Mouse (Mus musculus): ENCODE measurements around the gene Adamts18. TPM values are rescaled to one million over a fixed set of nuclear protein-coding genes. Genes with fewer than 3 reads are reported as not detected.

Adamts18 gene
- total RNA-seq, 1 experiment, result not detected

- TF ChIP-seq ZNF384 (IDR thresholded peaks at IDR 0.05; ENCODE audit: low read depth, low read length), result no peak
- no peak for TF ChIP-seq MAFK (IDR thresholded peaks at IDR 0.05; ENCODE audit: insufficient read depth, low read depth, low read length)
- TF ChIP-seq HCFC1 (IDR thresholded peaks at IDR 0.05; ENCODE audit: borderline replicate concordance, insufficient read depth, low read length), result no peak
- TF ChIP-seq ZC3H11A (IDR thresholded peaks at IDR 0.05; ENCODE audit: borderline replicate concordance, low read depth, low read length), result no peak
- TF ChIP-seq CHD2 (IDR thresholded peaks at IDR 0.05; ENCODE audit: low read depth, low read length), result no peak
- in situ Hi-C loops (cut with MboI; ENCODE audit: low sequenced_read_pairs in 2 of 2, unreplicated experiment in 2 of 2), result no loop called here
- Histone ChIP-seq H3K36me3 (ENCODE audit: control insufficient read depth, insufficient read depth, low read length, poor library complexity, severe bottlenecking) (no peaks in the 10 kb centered on the region), H3K9me3 (ENCODE audit: control insufficient read depth, insufficient read depth, low read depth, low read length) (no peaks in the 10 kb centered on the region), H3K4me3 (ENCODE audit: insufficient read depth in 1 of 2, low read depth in 1 of 2, low read length in 2 of 2, poor library complexity in 1 of 2, severe bottlenecking in 1 of 2) (no peak overlapping the region), H3K9ac (ENCODE audit: insufficient read depth, low read depth, low read length, poor library complexity, severe bottlenecking) (no peak overlapping the region), H3K4me1 (ENCODE audit: control insufficient read depth in 2 of 2, insufficient read depth in 2 of 2, low read length in 2 of 2, poor library complexity in 1 of 2) (no peaks in the 10 kb centered on the region), H3K27ac (ENCODE audit: insufficient read depth, low read depth, low read length, poor library complexity, severe bottlenecking) (no peak overlapping the region)
- DNase-seq (ENCODE audit: low read depth, low spot score), result peak; percentile 30
Measured at GRCm38 (mm10) chr8:113783711-113784110, 64.8 kb downstream of the Adamts18 start.

- no peaks in the 10 kb centered on the region for H3K36me3 ChIP-seq (ENCODE audit: control insufficient read depth, insufficient read depth, low read length, poor library complexity, severe bottlenecking)
- no peak for DNase-seq (ENCODE audit: low read depth, low spot score)
- no peak overlapping the region for H3K4me3 ChIP-seq (ENCODE audit: insufficient read depth in 1 of 2, low read depth in 1 of 2, low read length in 2 of 2, poor library complexity in 1 of 2, severe bottlenecking in 1 of 2)
- no peak overlapping the region for H3K27ac ChIP-seq (ENCODE audit: insufficient read depth, low read depth, low read length, poor library complexity, severe bottlenecking)
- no peaks in the 10 kb centered on the region for H3K4me1 ChIP-seq (ENCODE audit: control insufficient read depth in 2 of 2, insufficient read depth in 2 of 2, low read length in 2 of 2, poor library complexity in 1 of 2)
- no peak overlapping the region for H3K9ac ChIP-seq (ENCODE audit: insufficient read depth, low read depth, low read length, poor library complexity, severe bottlenecking)
- no peaks in the 10 kb centered on the region for H3K9me3 ChIP-seq (ENCODE audit: control insufficient read depth, insufficient read depth, low read depth, low read length)
- in situ Hi-C loops (cut with MboI; ENCODE audit: low sequenced_read_pairs in 2 of 2, unreplicated experiment in 2 of 2), result no loop called here
- no peak for TF ChIP-seq HCFC1 (IDR thresholded peaks at IDR 0.05; ENCODE audit: borderline replicate concordance, insufficient read depth, low read length)
- no peak for TF ChIP-seq ZNF384 (IDR thresholded peaks at IDR 0.05; ENCODE audit: low read depth, low read length)
- TF ChIP-seq CHD2 (IDR thresholded peaks at IDR 0.05; ENCODE audit: low read depth, low read length), result no peak
- TF ChIP-seq MAFK (IDR thresholded peaks at IDR 0.05; ENCODE audit: insufficient read depth, low read depth, low read length), result no peak
- TF ChIP-seq ZC3H11A (IDR thresholded peaks at IDR 0.05; ENCODE audit: borderline replicate concordance, low read depth, low read length), result no peak
Measured at GRCm38 (mm10) chr8:113781554-113781953, 67.0 kb downstream of the Adamts18 start.

- no peaks in the 10 kb centered on the region for H3K9me3 ChIP-seq (ENCODE audit: control insufficient read depth, insufficient read depth, low read depth, low read length)
- no peak overlapping the region for H3K27ac ChIP-seq (ENCODE audit: insufficient read depth, low read depth, low read length, poor library complexity, severe bottlenecking)
- H3K9ac ChIP-seq (ENCODE audit: insufficient read depth, low read depth, low read length, poor library complexity, severe bottlenecking), result no peak overlapping the region
- H3K4me1 ChIP-seq (ENCODE audit: control insufficient read depth in 2 of 2, insufficient read depth in 2 of 2, low read length in 2 of 2, poor library complexity in 1 of 2), result no peaks in the 10 kb centered on the region
- H3K4me3 ChIP-seq (ENCODE audit: insufficient read depth in 1 of 2, low read depth in 1 of 2, low read length in 2 of 2, poor library complexity in 1 of 2, severe bottlenecking in 1 of 2), result no peak overlapping the region
- no peak for DNase-seq (ENCODE audit: low read depth, low spot score)
- no peak for TF ChIP-seq ZNF384 (IDR thresholded peaks at IDR 0.05; ENCODE audit: low read depth, low read length)
- TF ChIP-seq ZC3H11A (IDR thresholded peaks at IDR 0.05; ENCODE audit: borderline replicate concordance, low read depth, low read length), result no peak
- TF ChIP-seq HCFC1 (IDR thresholded peaks at IDR 0.05; ENCODE audit: borderline replicate concordance, insufficient read depth, low read length), result no peak
- TF ChIP-seq CHD2 (IDR thresholded peaks at IDR 0.05; ENCODE audit: low read depth, low read length), result no peak
- no peak for TF ChIP-seq MAFK (IDR thresholded peaks at IDR 0.05; ENCODE audit: insufficient read depth, low read depth, low read length)
- H3K36me3 ChIP-seq (ENCODE audit: control insufficient read depth, insufficient read depth, low read length, poor library complexity, severe bottlenecking), result no peaks in the 10 kb centered on the region
- in situ Hi-C loops (cut with MboI; ENCODE audit: low sequenced_read_pairs in 2 of 2, unreplicated experiment in 2 of 2), result no loop called here
Measured at GRCm38 (mm10) chr8:113775361-113775760, 73.2 kb downstream of the Adamts18 start.

GRCm38 (mm10) chr8:113768861-113769410 is 79.6 kb downstream of the Adamts18 start:
- in situ Hi-C loops (cut with MboI; ENCODE audit: low sequenced_read_pairs in 2 of 2, unreplicated experiment in 2 of 2), result no loop called here
- DNase-seq (ENCODE audit: low read depth, low spot score), result no peak
- TF ChIP-seq CHD2 (IDR thresholded peaks at IDR 0.05; ENCODE audit: low read depth, low read length) (no peak), MAFK (IDR thresholded peaks at IDR 0.05; ENCODE audit: insufficient read depth, low read depth, low read length) (no peak), ZC3H11A (IDR thresholded peaks at IDR 0.05; ENCODE audit: borderline replicate concordance, low read depth, low read length) (no peak), ZNF384 (IDR thresholded peaks at IDR 0.05; ENCODE audit: low read depth, low read length) (no peak), HCFC1 (IDR thresholded peaks at IDR 0.05; ENCODE audit: borderline replicate concordance, insufficient read depth, low read length) (no peak)
- Histone ChIP-seq H3K27ac (ENCODE audit: insufficient read depth, low read depth, low read length, poor library complexity, severe bottlenecking) (no peak overlapping the region), H3K4me3 (ENCODE audit: insufficient read depth in 1 of 2, low read depth in 1 of 2, low read length in 2 of 2, poor library complexity in 1 of 2, severe bottlenecking in 1 of 2) (no peak overlapping the region), H3K9me3 (ENCODE audit: control insufficient read depth, insufficient read depth, low read depth, low read length) (no peaks in the 10 kb centered on the region), H3K4me1 (ENCODE audit: control insufficient read depth in 2 of 2, insufficient read depth in 2 of 2, low read length in 2 of 2, poor library complexity in 1 of 2) (no peaks in the 10 kb centered on the region), H3K9ac (ENCODE audit: insufficient read depth, low read depth, low read length, poor library complexity, severe bottlenecking) (no peak overlapping the region), H3K36me3 (ENCODE audit: control insufficient read depth, insufficient read depth, low read length, poor library complexity, severe bottlenecking) (no peaks in the 10 kb centered on the region)
